Mouse (Mus musculus) liver, postnatal 0 days (tissue): ENCODE measurements around the gene Slc6a9.

Experiments
- CTCF ChIP-seq: sonication (generic); IDR thresholded peaks from 2 replicates; pipeline ENCODE4 v1.5.1; 2016; ENCODE audit warnings: antibody characterized with exemption, low read depth
- EP300 ChIP-seq: IDR thresholded peaks from 2 replicates; pipeline ENCODE4 v1.6.1; 2016; ENCODE audit warnings: antibody characterized with exemption, low read depth, mild to moderate bottlenecking

DNA sequence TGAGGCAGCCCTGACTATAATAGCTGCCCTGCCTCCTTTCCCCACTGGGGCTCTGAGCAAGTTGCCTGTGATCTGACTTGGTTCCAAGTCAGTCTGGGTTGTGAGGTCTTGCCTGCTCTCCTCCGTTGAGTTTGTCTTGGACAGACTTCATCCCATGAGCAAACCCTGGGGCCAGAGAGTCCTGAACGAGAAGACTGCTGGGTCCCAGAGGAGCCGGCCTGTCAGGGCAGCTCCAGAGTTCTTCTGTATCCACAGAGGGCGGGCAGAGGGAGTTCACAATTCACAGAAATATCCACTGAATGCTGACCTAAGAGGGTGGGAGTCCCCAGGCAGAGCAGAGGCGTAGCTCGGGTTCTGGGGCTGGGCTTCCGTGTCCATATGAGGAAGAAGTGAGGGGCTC, 16.6 kb downstream of the Slc6a9 start:
- no peak for TF ChIP-seq CTCF
- no peak for TF ChIP-seq EP300
